Mouse (Mus musculus): Measurements from ENCODE around the gene Mup8.
"Not testable (repeated sequence)": the region's sequence is repeated elsewhere in the genome, so short reads cannot be mapped to it uniquely, and the experiment has no call there.

Gene Mup8

GRCm38 (mm10) chr4:60222499-60222898 lies at the start of gene Mup8:
Gene Mup8 (minus strand): TSS chr4:60222599.
- not testable (repeated sequence) for DNase-seq (ENCODE audit: low spot score in 2 of 2)

GRCm38 (mm10) chr4:60265977-60266770 lies 43.8 kb upstream of the Mup8 start:
- not testable (repeated sequence) for DNase-seq (ENCODE audit: low spot score in 2 of 2)

- DNase-seq (ENCODE audit: low spot score in 2 of 2), result not testable (repeated sequence)
Observed at GRCm38 (mm10) chr4:60262706-60263105, 40.3 kb upstream of the Mup8 start.
